Mouse (Mus musculus): ENCODE measurements around the gene Mark1. TPM values are rescaled to one million over a fixed set of nuclear protein-coding genes. Genes with fewer than 3 reads are reported as not detected.

Mark1 gene
- polyA plus RNA-seq, 1 experiment from 2014 or later: 12.5 TPM

- Histone ChIP-seq H3K4me2 (replicated peaks) (no peak overlapping the region), H3K36me3 (replicated peaks; ENCODE audit: control insufficient read depth, insufficient read depth) (no peaks in the 10 kb centered on the region), H3K9ac (no peak overlapping the region), H3K4me3 (replicated peaks; ENCODE audit: low read length) (no peak overlapping the region), H3K27me3 (ENCODE audit: control insufficient read depth, insufficient read depth, low read length) (no peaks in the 10 kb centered on the region), H3K27ac (no peak overlapping the region), H3K9me3 (ENCODE audit: control insufficient read depth, low read length) (no peaks in the 10 kb centered on the region), H3K4me1 (replicated peaks; ENCODE audit: control insufficient read depth, insufficient read depth, low read length) (no peaks in the 10 kb centered on the region)
- WGBS: 82% methylated on average over 11 of the region's 11 CpGs
- no peak for ATAC-seq (ENCODE audit: low FRiP score)
- DNase-seq (ENCODE audit: low spot score): no peak
Observed at GRCm38 (mm10) chr1:184870646-184871385, 128.6 kb downstream of the Mark1 start.

GRCm38 (mm10) chr1:184869939-184870565 lies 129.3 kb downstream of the Mark1 start:
- ATAC-seq (ENCODE audit: low FRiP score) (no peak; the same call in 1 of the 2 replicates), DNase-seq (ENCODE audit: low spot score) (no peak)
- no peaks in the 10 kb centered on the region for H3K4me1 ChIP-seq (replicated peaks; ENCODE audit: control insufficient read depth, insufficient read depth, low read length)
- no peaks in the 10 kb centered on the region for H3K27me3 ChIP-seq (ENCODE audit: control insufficient read depth, insufficient read depth, low read length)
- H3K9me3 ChIP-seq (ENCODE audit: control insufficient read depth, low read length): no peaks in the 10 kb centered on the region
- no peak overlapping the region for H3K4me2 ChIP-seq (replicated peaks)
- H3K4me3 ChIP-seq (replicated peaks; ENCODE audit: low read length): no peak overlapping the region
- WGBS: 60% methylated on average over 4 of the region's 4 CpGs
- H3K27ac ChIP-seq: no peak overlapping the region
- H3K36me3 ChIP-seq (replicated peaks; ENCODE audit: control insufficient read depth, insufficient read depth): no peaks in the 10 kb centered on the region
- H3K9ac ChIP-seq: no peak overlapping the region

GRCm38 (mm10) chr1:184867640-184868120 lies 131.7 kb downstream of the Mark1 start:
- Histone ChIP-seq H3K4me2 (replicated peaks) (no peak overlapping the region), H3K27ac (no peak overlapping the region), H3K36me3 (replicated peaks; ENCODE audit: control insufficient read depth, insufficient read depth) (no peaks in the 10 kb centered on the region), H3K27me3 (ENCODE audit: control insufficient read depth, insufficient read depth, low read length) (no peaks in the 10 kb centered on the region), H3K9ac (no peak overlapping the region), H3K4me3 (replicated peaks; ENCODE audit: low read length) (no peak overlapping the region), H3K4me1 (replicated peaks; ENCODE audit: control insufficient read depth, insufficient read depth, low read length) (no peaks in the 10 kb centered on the region), H3K9me3 (ENCODE audit: control insufficient read depth, low read length) (no peaks in the 10 kb centered on the region)
- no peak for DNase-seq (ENCODE audit: low spot score)
- 76% methylated on average over 3 of the region's 3 CpGs for WGBS
- no peak for ATAC-seq (ENCODE audit: low FRiP score)

- 18% methylated on average over 7 of the region's 7 CpGs for WGBS
- H3K4me1 ChIP-seq (replicated peaks; ENCODE audit: control insufficient read depth, insufficient read depth, low read length): no peaks in the 10 kb centered on the region
- no peak for DNase-seq (ENCODE audit: low spot score)
Observed at GRCm38 (mm10) chr1:184864381-184864801, 135.0 kb downstream of the Mark1 start.

GRCm38 (mm10) chr1:184862636-184863035 lies 136.7 kb downstream of the Mark1 start:
- ATAC-seq (ENCODE audit: low FRiP score) (no peak), DNase-seq (ENCODE audit: low spot score) (no peak)
- no peak overlapping the region for H3K4me3 ChIP-seq (replicated peaks; ENCODE audit: low read length)
- H3K27ac ChIP-seq: no peak overlapping the region
- no peaks in the 10 kb centered on the region for H3K4me1 ChIP-seq (replicated peaks; ENCODE audit: control insufficient read depth, insufficient read depth, low read length)
- no peaks in the 10 kb centered on the region for H3K36me3 ChIP-seq (replicated peaks; ENCODE audit: control insufficient read depth, insufficient read depth)
- H3K9ac ChIP-seq: no peak overlapping the region
- no peak overlapping the region for H3K4me2 ChIP-seq (replicated peaks)
- 92% methylated on average over 6 of the region's 6 CpGs for WGBS
- H3K27me3 ChIP-seq (ENCODE audit: control insufficient read depth, insufficient read depth, low read length): no peaks in the 10 kb centered on the region
- H3K9me3 ChIP-seq (ENCODE audit: control insufficient read depth, low read length): no peaks in the 10 kb centered on the region

More at GRCm38 (mm10) chr1:184864381-184864801, 135.0 kb downstream of the Mark1 start:
- H3K27ac ChIP-seq: no peak overlapping the region
- H3K9me3 ChIP-seq (ENCODE audit: control insufficient read depth, low read length): no peaks in the 10 kb centered on the region
- H3K9ac ChIP-seq: no peak overlapping the region
- H3K27me3 ChIP-seq (ENCODE audit: control insufficient read depth, insufficient read depth, low read length): no peaks in the 10 kb centered on the region
- H3K4me3 ChIP-seq (replicated peaks; ENCODE audit: low read length): no peak overlapping the region
- H3K36me3 ChIP-seq (replicated peaks; ENCODE audit: control insufficient read depth, insufficient read depth): no peaks in the 10 kb centered on the region
- no peak for ATAC-seq (ENCODE audit: low FRiP score)
- no peak overlapping the region for H3K4me2 ChIP-seq (replicated peaks)

- Histone ChIP-seq H3K27me3 (ENCODE audit: control insufficient read depth, insufficient read depth, low read length) (no peaks in the 10 kb centered on the region), H3K27ac (no peak overlapping the region), H3K36me3 (replicated peaks; ENCODE audit: control insufficient read depth, insufficient read depth) (no peaks in the 10 kb centered on the region), H3K4me3 (replicated peaks; ENCODE audit: low read length) (no peak overlapping the region), H3K9ac (no peak overlapping the region), H3K9me3 (ENCODE audit: control insufficient read depth, low read length) (no peaks in the 10 kb centered on the region), H3K4me2 (replicated peaks) (no peak overlapping the region), H3K4me1 (replicated peaks; ENCODE audit: control insufficient read depth, insufficient read depth, low read length) (no peaks in the 10 kb centered on the region)
- no peak for ATAC-seq (ENCODE audit: low FRiP score)
- 89% methylated on average over 2 of the region's 2 CpGs for WGBS
- no peak for DNase-seq (ENCODE audit: low spot score)
Observed at GRCm38 (mm10) chr1:184861551-184861950, 137.8 kb downstream of the Mark1 start.

GRCm38 (mm10) chr1:184860276-184860675 lies 139.1 kb downstream of the Mark1 start:
- DNase-seq (ENCODE audit: low spot score) (no peak), ATAC-seq (ENCODE audit: low FRiP score) (no peak)
- no peak overlapping the region for H3K4me3 ChIP-seq (replicated peaks; ENCODE audit: low read length)
- no peaks in the 10 kb centered on the region for H3K27me3 ChIP-seq (ENCODE audit: control insufficient read depth, insufficient read depth, low read length)
- no peak overlapping the region for H3K4me2 ChIP-seq (replicated peaks)
- H3K27ac ChIP-seq: no peak overlapping the region
- no peaks in the 10 kb centered on the region for H3K36me3 ChIP-seq (replicated peaks; ENCODE audit: control insufficient read depth, insufficient read depth)
- H3K9ac ChIP-seq: no peak overlapping the region
- WGBS: 63% methylated on average over 3 of the region's 3 CpGs
- H3K4me1 ChIP-seq (replicated peaks; ENCODE audit: control insufficient read depth, insufficient read depth, low read length): no peaks in the 10 kb centered on the region
- no peaks in the 10 kb centered on the region for H3K9me3 ChIP-seq (ENCODE audit: control insufficient read depth, low read length)

GRCm38 (mm10) chr1:184858253-184858652 lies 141.1 kb downstream of the Mark1 start:
- Histone ChIP-seq H3K27ac (no peak overlapping the region), H3K4me2 (replicated peaks) (no peak overlapping the region), H3K36me3 (replicated peaks; ENCODE audit: control insufficient read depth, insufficient read depth) (no peaks in the 10 kb centered on the region), H3K4me1 (replicated peaks; ENCODE audit: control insufficient read depth, insufficient read depth, low read length) (no peaks in the 10 kb centered on the region; the same call in 1 of the 2 replicates), H3K27me3 (ENCODE audit: control insufficient read depth, insufficient read depth, low read length) (no peaks in the 10 kb centered on the region), H3K9me3 (ENCODE audit: control insufficient read depth, low read length) (no peaks in the 10 kb centered on the region), H3K9ac (no peak overlapping the region), H3K4me3 (replicated peaks; ENCODE audit: low read length) (no peak overlapping the region)
- ATAC-seq (ENCODE audit: low FRiP score): no peak
- 95% methylated on average over 1 of the region's 1 CpGs for WGBS
- DNase-seq (ENCODE audit: low spot score): no peak

- Histone ChIP-seq H3K4me2 (replicated peaks) (no peak overlapping the region), H3K36me3 (replicated peaks; ENCODE audit: control insufficient read depth, insufficient read depth) (no peaks in the 10 kb centered on the region), H3K27me3 (ENCODE audit: control insufficient read depth, insufficient read depth, low read length) (no peaks in the 10 kb centered on the region), H3K9ac (no peak overlapping the region), H3K4me3 (replicated peaks; ENCODE audit: low read length) (no peak overlapping the region), H3K9me3 (ENCODE audit: control insufficient read depth, low read length) (no peaks in the 10 kb centered on the region), H3K4me1 (replicated peaks; ENCODE audit: control insufficient read depth, insufficient read depth, low read length) (peaks cover 3% of the 10 kb centered on the region; the same call in 1 of the 2 replicates), H3K27ac (no peak overlapping the region)
- no peak for ATAC-seq (ENCODE audit: low FRiP score)
- no peak for DNase-seq (ENCODE audit: low spot score)
- WGBS: 89% methylated on average over 9 of the region's 9 CpGs
Observed at GRCm38 (mm10) chr1:184857216-184857615, 142.2 kb downstream of the Mark1 start.
